Mouse (Mus musculus) lung, adult 2 months (tissue): ENCODE measurements around the gene Stxbp3. TPM values are rescaled to one million over a fixed set of nuclear protein-coding genes. Genes with fewer than 3 reads are reported as not detected.

Source experiments
- DNase-seq: peaks from one replicate; pipeline ENCODE4 v3.0.0; 2022
- H3K4me1 ChIP-seq: fragments of 200-500 bp; 2 replicates; pipeline ENCODE4 v1.6.1; 2011; ENCODE audit warnings: low read length; ENCODE audit not compliant: control insufficient read depth, insufficient read depth
- H3K4me3 ChIP-seq: fragments of 200-500 bp; replicated peaks from 2 replicates; pipeline ENCODE3; 2011; ENCODE audit warnings: low read depth, mild to moderate bottlenecking, control low read depth, low read length; ENCODE audit errors: extremely low read depth
- CTCF ChIP-seq: fragments of 200-500 bp; IDR thresholded peaks from 2 replicates; pipeline ENCODE4 v1.5.1; 2011; ENCODE audit warnings: mild to moderate bottlenecking, low read length, control low read depth; ENCODE audit not compliant: insufficient read depth
- POLR2A ChIP-seq: fragments of 200-500 bp; IDR thresholded peaks from 2 replicates; pipeline ENCODE4 v1.6.1; 2011; ENCODE audit warnings: low read depth, mild to moderate bottlenecking, control low read depth, low read length, borderline replicate concordance; ENCODE audit errors: extremely low read depth
- WGBS: fragments of 180-500 bp; shearing (Covaris S2); methylation state at CpG from one replicate; pipeline ENCODE4 v1.1.7; 2018; 5-methylcytosine and 5-hydroxymethylcytosine counted together
- polyA plus RNA-seq: library from polyadenylated mRNA; depleted of rRNA; stranded (reverse); fragments of >200 nt; gene quantifications from 2 replicates; pipeline ENCODE4 v1.2.3, GENCODE M21; 2012

The Stxbp3 gene
- polyA plus RNA-seq, 1 experiment: 14.6 TPM

- Histone ChIP-seq H3K4me1 (peaks cover 3% of the 10 kb centered on the region), H3K4me3 (no peak overlapping the region)
- no peak for DNase-seq
- no peak for TF ChIP-seq CTCF
- TF ChIP-seq POLR2A: no peak
- 56% methylated on average over 2 of the region's 2 CpGs for WGBS
Measured at GRCm38 (mm10) chr3:108860786-108861185, 20.5 kb upstream of the Stxbp3 start.

GRCm38 (mm10) chr3:108858231-108858770, 18.0 kb upstream of the Stxbp3 start:
- Histone ChIP-seq H3K4me1 (peaks cover 6% of the 10 kb centered on the region), H3K4me3 (no peak overlapping the region)
- WGBS: 34% methylated on average over 7 of the region's 7 CpGs
- DNase-seq: peak; percentile 63
- no peak for TF ChIP-seq CTCF
- no peak for TF ChIP-seq POLR2A

- no peak overlapping the region for H3K4me3 ChIP-seq
- peaks cover 6% of the 10 kb centered on the region for H3K4me1 ChIP-seq
- WGBS: 58% methylated on average over 1 of the region's 1 CpGs
- TF ChIP-seq POLR2A (no peak), CTCF (no peak)
- DNase-seq: no peak
Measured at GRCm38 (mm10) chr3:108857714-108858113, 17.4 kb upstream of the Stxbp3 start.

DNA sequence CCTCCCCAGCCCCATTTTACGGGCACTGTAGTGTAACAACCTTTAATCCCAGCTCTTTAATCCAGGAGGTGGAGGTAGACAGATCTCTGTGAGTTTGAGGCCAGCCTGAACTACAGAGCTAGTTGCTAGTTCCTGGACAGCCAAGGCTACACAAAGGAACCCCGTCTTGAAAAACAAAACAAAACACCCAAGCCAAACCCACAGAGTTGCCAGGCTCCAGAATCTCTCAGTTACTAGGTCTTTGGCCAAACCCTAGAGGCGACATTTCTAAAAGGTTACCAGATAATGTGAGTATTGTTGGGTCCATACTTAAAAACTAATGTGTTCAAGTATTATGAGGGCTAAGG, 16.8 kb upstream of the Stxbp3 start:
- no peak for DNase-seq
- TF ChIP-seq CTCF (no peak), POLR2A (no peak)
- no peak overlapping the region for H3K4me3 ChIP-seq
- WGBS: 33% methylated on average over 3 of the region's 3 CpGs
- peaks cover 6% of the 10 kb centered on the region for H3K4me1 ChIP-seq

GRCm38 (mm10) chr3:108856386-108857123, 16.2 kb upstream of the Stxbp3 start:
- Histone ChIP-seq H3K4me1 (peaks cover 6% of the 10 kb centered on the region), H3K4me3 (no peak overlapping the region)
- TF ChIP-seq CTCF (peak; percentile 53; the same call in 1 of the 2 replicates), POLR2A (no peak)
- 63% methylated on average over 8 of the region's 8 CpGs for WGBS
- DNase-seq: no peak

GRCm38 (mm10) chr3:108855864-108856263, 15.5 kb upstream of the Stxbp3 start:
- TF ChIP-seq CTCF (no peak), POLR2A (no peak)
- WGBS: 46% methylated on average over 10 of the region's 10 CpGs
- H3K4me1 ChIP-seq: peaks cover 6% of the 10 kb centered on the region

GRCm38 (mm10) chr3:108855371-108855770, 15.0 kb upstream of the Stxbp3 start:
- 57% methylated on average over 12 of the region's 12 CpGs for WGBS
- no peak for DNase-seq
- TF ChIP-seq POLR2A: peak; percentile 27; the same call in 1 of the 2 replicates
- no peak for TF ChIP-seq CTCF
- H3K4me1 ChIP-seq: peaks cover 6% of the 10 kb centered on the region
- H3K4me3 ChIP-seq: no peak overlapping the region

More at GRCm38 (mm10) chr3:108855864-108856263, 15.5 kb upstream of the Stxbp3 start:
- DNase-seq: no peak
- no peak overlapping the region for H3K4me3 ChIP-seq

- no peak for TF ChIP-seq POLR2A
- no peak for TF ChIP-seq CTCF
- no peak for DNase-seq
- WGBS: 81% methylated on average over 1 of the region's 1 CpGs
- H3K4me1 ChIP-seq: peaks cover 6% of the 10 kb centered on the region
- no peak overlapping the region for H3K4me3 ChIP-seq
Measured at GRCm38 (mm10) chr3:108853266-108853665, 12.9 kb upstream of the Stxbp3 start.

DNA sequence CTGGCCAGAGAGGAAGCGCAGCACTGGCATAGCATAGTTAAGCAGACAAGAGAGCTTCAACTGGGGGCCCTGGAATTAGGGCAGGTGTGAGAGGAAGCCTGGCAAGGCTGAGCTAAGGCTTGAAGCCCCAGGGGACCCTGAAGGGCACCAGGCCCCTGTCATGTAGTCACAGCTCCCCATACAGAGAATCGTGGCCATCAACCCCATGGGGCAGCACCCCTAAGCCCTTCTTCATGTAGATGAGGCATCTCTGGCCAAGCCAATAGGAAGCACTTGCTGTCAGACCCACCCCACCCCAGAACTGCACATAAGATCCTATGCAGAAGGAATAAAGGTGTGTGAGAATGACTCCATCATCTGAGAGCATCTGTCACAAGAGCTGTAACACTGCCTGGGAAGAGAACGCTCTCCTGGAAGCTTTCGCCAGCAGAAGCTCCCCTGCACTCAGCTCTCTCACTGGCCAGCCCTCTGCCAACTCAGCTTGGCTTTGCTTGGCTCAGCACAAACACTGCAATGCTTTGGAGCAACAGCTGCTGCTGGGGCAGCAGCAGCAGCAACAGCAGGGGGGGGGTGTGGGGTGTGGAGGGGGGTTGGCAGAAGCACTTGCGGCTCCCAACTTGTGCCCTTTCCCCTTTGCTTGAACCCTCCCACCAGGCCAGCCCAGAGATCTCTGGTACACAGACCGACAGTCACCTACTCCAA, 11.8 kb upstream of the Stxbp3 start:
- Histone ChIP-seq H3K4me1 (peaks cover 6% of the 10 kb centered on the region), H3K4me3 (no peak overlapping the region)
- WGBS: 65% methylated on average over 6 of the region's 6 CpGs
- TF ChIP-seq POLR2A (no peak), CTCF (no peak)
- no peak for DNase-seq

DNA sequence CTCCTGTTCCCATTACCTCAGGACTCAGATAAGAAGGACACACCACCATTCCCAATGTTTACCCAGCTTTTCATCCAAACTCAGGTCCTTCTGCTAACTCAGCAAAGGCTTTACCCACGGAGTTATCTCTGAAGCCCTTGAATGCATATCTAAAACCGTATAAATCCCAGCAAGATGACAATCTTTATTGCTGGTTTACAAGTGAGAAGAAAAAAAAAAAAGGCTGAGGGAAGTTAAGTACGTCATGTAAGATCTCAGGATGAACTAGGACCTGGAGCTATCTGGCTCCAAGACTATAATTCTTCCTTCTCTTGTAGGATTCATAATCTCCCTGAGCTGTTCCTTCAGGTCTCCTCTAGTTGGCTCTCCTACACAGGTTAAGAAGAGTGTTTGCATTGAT, 11.2 kb upstream of the Stxbp3 start:
- DNase-seq: no peak
- H3K4me1 ChIP-seq: peaks cover 3% of the 10 kb centered on the region; the same call in 1 of the 2 replicates
- no peak overlapping the region for H3K4me3 ChIP-seq
- TF ChIP-seq POLR2A (no peak), CTCF (no peak)
- 76% methylated on average over 3 of the region's 3 CpGs for WGBS
